Mouse (Mus musculus): ENCODE data around the gene Plekhh3. TPM values are rescaled to one million over a fixed set of nuclear protein-coding genes. Genes with fewer than 3 reads are reported as not detected.
"Not testable (repeated sequence)": the region's sequence is repeated elsewhere in the genome, so short reads cannot be mapped to it uniquely, and the experiment has no call there.

Gene Plekhh3
- total RNA-seq, 4 experiments from 2014 or later = 25.6 to 38.5 (median 33.9) TPM

- not testable (repeated sequence) for DNase-seq (ENCODE audit: low spot score in 2 of 2)
These were observed 46.7 kb downstream of the Plekhh3 start for GRCm38 (mm10) chr11:101124494-101124893.

DNA sequence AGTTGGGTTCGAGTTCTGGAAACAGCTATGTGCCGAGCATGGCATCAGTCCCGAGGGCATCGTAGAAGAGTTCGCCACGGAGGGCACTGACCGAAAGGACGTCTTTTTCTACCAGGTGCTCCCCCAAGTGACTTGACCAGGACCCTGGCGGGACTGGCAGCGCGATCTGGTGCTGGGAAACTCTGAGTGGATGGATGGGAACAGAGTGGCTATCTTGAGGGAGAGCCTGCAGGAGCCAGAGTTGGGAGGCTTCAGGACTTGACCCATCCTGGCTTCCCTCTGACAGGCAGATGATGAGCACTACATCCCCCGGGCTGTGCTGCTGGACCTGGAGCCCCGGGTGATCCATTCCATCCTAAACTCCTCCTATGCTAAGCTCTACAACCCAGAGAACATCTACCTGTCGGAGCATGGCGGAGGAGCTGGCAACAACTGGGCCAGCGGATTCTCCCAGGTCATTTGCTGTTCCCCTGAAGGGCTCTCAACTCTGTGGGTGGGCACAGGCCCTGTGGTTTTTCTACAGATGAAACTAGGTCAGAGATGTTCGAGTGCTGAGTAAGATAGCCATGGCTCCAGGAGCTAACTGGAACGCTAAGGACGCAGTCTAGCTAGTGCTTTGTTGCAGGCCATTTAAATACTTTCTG is 50.5 kb downstream of the Plekhh3 start:
- DNase-seq (ENCODE audit: low spot score in 2 of 2) = no peak

DNA sequence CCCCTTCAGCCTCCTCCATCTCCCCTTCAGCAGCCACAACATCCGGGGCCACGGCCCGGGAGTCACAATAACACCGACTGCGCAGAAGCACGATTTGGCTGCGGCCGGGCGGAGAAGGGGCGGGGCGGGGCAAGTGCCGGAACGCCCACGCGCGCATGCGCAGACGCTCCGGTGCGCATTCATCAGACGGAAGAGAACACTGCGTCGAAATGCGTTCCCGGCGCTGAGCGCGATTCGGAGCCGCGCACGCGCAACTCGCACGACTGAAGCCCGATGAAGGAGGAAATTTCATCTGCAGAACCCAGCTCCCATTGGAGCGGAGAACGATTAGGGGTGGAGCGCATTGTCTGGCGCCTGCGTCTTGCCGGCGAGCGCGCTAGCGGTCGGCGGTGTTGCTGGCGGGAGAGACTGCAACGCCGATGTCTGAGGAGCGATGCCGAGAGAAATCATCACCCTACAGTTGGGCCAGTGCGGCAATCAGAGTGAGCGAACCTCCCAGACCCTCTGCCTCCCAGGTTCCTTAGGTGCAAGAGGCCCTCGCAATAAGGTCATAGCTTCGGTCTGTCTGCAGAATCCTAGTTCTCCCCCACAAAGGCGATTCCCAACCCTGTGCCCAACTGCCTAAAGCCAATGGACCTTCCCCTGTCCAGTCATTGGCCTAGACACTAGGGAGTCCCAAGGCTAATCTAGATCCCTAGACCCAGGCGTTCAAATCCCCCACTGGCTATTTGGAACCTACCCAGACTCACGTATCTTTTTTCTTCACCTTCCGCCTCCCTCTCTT is 51.2 kb downstream of the Plekhh3 start, which contains the start of the genes Retreg3 and Tubg1:
Gene Retreg3 (minus strand): TSS at position 133 of the 784 bp plus-strand sequence.
Gene Tubg1 (plus strand): TSS at position 178 of the 784 bp plus-strand sequence.
- DNase-seq (ENCODE audit: low spot score in 2 of 2) = peak; percentile 95 to 98

DNA sequence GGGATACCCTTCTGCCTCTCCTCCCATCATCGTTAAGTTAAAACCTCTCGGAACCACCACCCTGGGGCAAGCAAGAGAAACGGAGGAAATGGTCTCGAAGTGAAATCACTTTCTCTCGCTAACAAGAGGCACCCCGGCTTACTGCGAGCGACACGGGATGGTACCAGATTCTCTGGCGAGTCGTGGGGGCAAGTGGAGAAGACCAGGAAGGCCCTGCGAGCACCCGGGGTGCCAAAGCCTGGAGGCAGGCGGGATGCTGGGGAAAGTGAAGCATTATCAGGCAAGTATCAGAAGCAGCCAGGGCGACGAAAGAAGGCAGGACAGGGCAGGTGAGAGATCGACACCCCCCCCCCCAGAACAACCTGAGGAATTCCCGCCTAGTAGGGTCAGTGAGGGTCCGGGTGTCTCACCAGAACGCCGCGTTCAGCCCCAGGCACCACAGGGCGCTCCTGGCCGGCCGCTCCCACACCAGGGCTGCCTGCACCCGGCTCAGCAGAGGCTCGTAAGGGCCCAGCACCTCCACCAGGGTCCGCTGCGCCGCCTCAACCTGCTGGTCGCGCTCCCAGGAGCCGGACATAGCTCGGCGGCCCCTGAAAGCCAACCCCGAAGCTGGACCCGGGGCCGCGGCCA is 51.9 kb downstream of the Plekhh3 start:
- no peak for DNase-seq (ENCODE audit: low spot score in 2 of 2)

DNA sequence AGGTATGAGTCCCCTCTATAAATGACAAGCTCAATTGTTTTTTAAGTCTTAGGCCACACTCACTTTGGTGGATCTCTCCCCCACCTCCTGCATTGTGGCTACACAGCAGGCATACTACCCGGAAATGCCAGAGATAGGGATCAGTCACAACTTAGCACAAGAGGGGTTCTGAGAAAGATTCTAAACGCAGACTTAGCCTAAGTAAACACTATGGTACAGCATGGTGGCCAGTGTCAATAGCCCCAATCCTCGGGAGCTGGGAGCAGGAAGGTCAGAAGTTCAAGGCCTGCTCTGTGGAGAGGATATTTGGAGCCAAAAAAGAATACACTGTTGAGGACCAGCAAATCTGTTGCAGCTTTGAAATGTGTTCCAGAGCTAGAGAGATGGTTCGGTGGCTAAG is 53.0 kb downstream of the Plekhh3 start:
- no peak for DNase-seq (ENCODE audit: low spot score in 2 of 2)

DNA sequence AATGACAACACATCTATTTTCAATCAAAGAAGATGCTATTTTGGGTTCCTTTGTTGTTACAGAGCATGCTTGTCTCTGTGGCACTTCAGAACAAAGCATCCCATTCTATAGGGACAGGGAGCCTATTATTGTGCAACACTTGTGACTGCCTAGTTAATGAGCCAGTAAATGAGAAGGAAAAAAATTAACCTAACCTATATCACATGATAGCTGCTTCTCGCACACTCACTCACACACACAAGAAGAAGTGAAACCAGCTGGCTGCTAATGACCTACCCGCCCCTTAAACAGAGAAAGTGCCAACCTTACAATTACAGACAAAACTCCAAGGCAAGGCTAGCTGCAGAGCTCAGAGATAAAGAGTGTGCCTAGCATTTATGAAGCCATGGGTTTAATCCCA is 55.6 kb downstream of the Plekhh3 start:
- no peak for DNase-seq (ENCODE audit: low spot score in 2 of 2)

Small RNA genes within 50 kb of the gene (microRNA-seq; reads per million reads assigned to microRNA genes)
- gene Gm27626 = not detected

Other genes with a start within 250 kb of the Plekhh3 start
- gene Stat3, start 231.8 kb downstream of the Plekhh3 start, total RNA-seq (2022) = 10 to 100 TPM; 32.9 to 41.1 (median 37.5) TPM
- 100 to 1,000 TPM; 125 to 153 (median 134) TPM for gene Cavin1, start 200.5 kb downstream of the Plekhh3 start, total RNA-seq (2022)
- gene Atp6v0a1, start 161.9 kb downstream of the Plekhh3 start, total RNA-seq (2022) = 10 to 100 TPM; 62.0 to 79.8 (median 66.8) TPM
- gene Naglu, start 101.3 kb downstream of the Plekhh3 start, total RNA-seq (2022) = 1 to 10 TPM; 2.9 to 4.8 (median 4.0) TPM
- gene Hsd17b1, start 92.9 kb downstream of the Plekhh3 start, total RNA-seq (2022) = under 1 TPM in 1 of 4 experiments, not detected in 3; 0.21 TPM
- 10 to 100 TPM in 1 of 4 experiments, 1 to 10 TPM in 3; 7.2 to 11.0 (median 8.5) TPM for gene Coasy, start 88.8 kb downstream of the Plekhh3 start, total RNA-seq (2022)
- 10 to 100 TPM in 2 of 4 experiments, 1 to 10 TPM in 2; 8.0 to 12.3 (median 9.4) TPM for gene Mlx, start 84.1 kb downstream of the Plekhh3 start, total RNA-seq (2022)
- gene Psmc3ip, start 75.9 kb downstream of the Plekhh3 start, total RNA-seq (2022) = 1 to 10 TPM; 1.3 to 1.5 (median 1.4) TPM
- gene Retreg3, start 51.5 kb downstream of the Plekhh3 start, total RNA-seq (2022) = 10 to 100 TPM; 28.8 to 30.4 (median 30.1) TPM
- 10 to 100 TPM; 23.2 to 27.9 (median 25.9) TPM for gene Tubg1, start 51.4 kb downstream of the Plekhh3 start, total RNA-seq (2022)
- 1 to 10 TPM; 2.9 to 3.6 (median 3.2) TPM for gene Tubg2, start 15.4 kb downstream of the Plekhh3 start, total RNA-seq (2022)
- gene Cntnap1, start 828 bp downstream of the Plekhh3 start, total RNA-seq (2022) = 1 to 10 TPM in 1 of 4 experiments, under 1 TPM in 3; 0.67 to 1.3 (median 0.81) TPM
- not detected for gene Ccr10, start 4.1 kb upstream of the Plekhh3 start, total RNA-seq (2022)
- 10 to 100 TPM; 24.3 to 31.0 (median 26.2) TPM for gene Ezh1, start 55.1 kb upstream of the Plekhh3 start, total RNA-seq (2022)
- 10 to 100 TPM; 19.3 to 28.6 (median 25.4) TPM for gene Ramp2, start 74.7 kb upstream of the Plekhh3 start, total RNA-seq (2022)
- 10 to 100 TPM; 44.9 to 48.1 (median 47.2) TPM for gene Vps25, start 82.4 kb upstream of the Plekhh3 start, total RNA-seq (2022)
- under 1 TPM in 3 of 4 experiments, not detected in 1; 0.12 to 0.49 (median 0.32) TPM for gene Wnk4, start 89.2 kb upstream of the Plekhh3 start, total RNA-seq (2022)
- under 1 TPM in 3 of 4 experiments, not detected in 1; 0.29 to 0.53 (median 0.34) TPM for gene Cntd1, start 107.7 kb upstream of the Plekhh3 start, total RNA-seq (2022)
- gene Coa3, start 107.8 kb upstream of the Plekhh3 start, total RNA-seq (2022) = 10 to 100 TPM; 71.9 to 80.9 (median 76.5) TPM
- gene Becn1, start 130.9 kb upstream of the Plekhh3 start, total RNA-seq (2022) = 100 to 1,000 TPM in 2 of 4 experiments, 10 to 100 TPM in 2; 86.0 to 113 (median 101) TPM
- 10 to 100 TPM; 59.5 to 80.8 (median 69.4) TPM for gene Psme3, start 144.9 kb upstream of the Plekhh3 start, total RNA-seq (2022)
- 1 to 10 TPM in 1 of 4 experiments, under 1 TPM in 3; 0.46 to 1.1 (median 0.59) TPM for gene Aoc2, start 153.7 kb upstream of the Plekhh3 start, total RNA-seq (2022)
- gene Aoc3, start 159.3 kb upstream of the Plekhh3 start, total RNA-seq (2022) = 10 to 100 TPM in 1 of 4 experiments, 1 to 10 TPM in 3; 2.0 to 11.5 (median 5.1) TPM
- under 1 TPM in 1 of 4 experiments, not detected in 3; 0.16 TPM for gene G6pc, start 196.2 kb upstream of the Plekhh3 start, total RNA-seq (2022)
- gene Aarsd1, start 246.3 kb upstream of the Plekhh3 start, total RNA-seq (2022) = 10 to 100 TPM; 17.4 to 25.9 (median 25.2) TPM

Data from gastrocnemius, adult 8-10 months (tissue).